Mouse (Mus musculus): ENCODE results near the gene Nit2. TPM values are rescaled to one million over a fixed set of nuclear protein-coding genes. Genes with fewer than 3 reads are reported as not detected.

The Nit2 gene
- polyA plus RNA-seq, 1 experiment from 2014 or later = 49.0 TPM

- H3K36me3 ChIP-seq (ENCODE audit: control insufficient read depth, insufficient read depth, low read length) = no peaks in the 10 kb centered on the region
- H3K9ac ChIP-seq (ENCODE audit: low read depth, low read length) = no peak overlapping the region
- 77% methylated on average over 4 of the region's 4 CpGs for WGBS
- H3K9me3 ChIP-seq (ENCODE audit: control insufficient read depth, low read length) = no peaks in the 10 kb centered on the region
- DNase-seq (ENCODE audit: low spot score) (no peak), ATAC-seq (ENCODE audit: low FRiP score) (no peak)
- no peak overlapping the region for H3K4me2 ChIP-seq (replicated peaks; ENCODE audit: low read depth, low read length)
- no peak overlapping the region for H3K4me3 ChIP-seq (ENCODE audit: low read depth, low read length)
- no peak overlapping the region for H3K27ac ChIP-seq (ENCODE audit: low read depth, low read length)
- no peaks in the 10 kb centered on the region for H3K27me3 ChIP-seq (ENCODE audit: control insufficient read depth, insufficient read depth, low read length)
- peaks cover 6% of the 10 kb centered on the region; the same call in 1 of the 2 replicates for H3K4me1 ChIP-seq (replicated peaks; ENCODE audit: control insufficient read depth, insufficient read depth, low read length)
Observed at GRCm38 (mm10) chr16:57126268-57126667, 40.9 kb downstream of the Nit2 start.

GRCm38 (mm10) chr16:57122682-57123445 lies 44.3 kb downstream of the Nit2 start:
- 71% methylated on average over 6 of the region's 6 CpGs for WGBS

GRCm38 (mm10) chr16:57121816-57122415 lies 45.2 kb downstream of the Nit2 start:
- ATAC-seq (ENCODE audit: low FRiP score) (no peak; the same call in none of the 2 replicates), DNase-seq (ENCODE audit: low spot score) (no peak)
- H3K27ac ChIP-seq (ENCODE audit: low read depth, low read length) = peak overlapping the region; percentile 79
- H3K9me3 ChIP-seq (ENCODE audit: control insufficient read depth, low read length) = no peaks in the 10 kb centered on the region
- H3K9ac ChIP-seq (ENCODE audit: low read depth, low read length) = peak overlapping the region; percentile 68
- H3K4me2 ChIP-seq (replicated peaks; ENCODE audit: low read depth, low read length) = peak overlapping the region; percentile 67
- peak overlapping the region; percentile 71 for H3K4me3 ChIP-seq (ENCODE audit: low read depth, low read length)
- H3K27me3 ChIP-seq (ENCODE audit: control insufficient read depth, insufficient read depth, low read length) = no peaks in the 10 kb centered on the region
- H3K4me1 ChIP-seq (replicated peaks; ENCODE audit: control insufficient read depth, insufficient read depth, low read length) = peaks cover 6% of the 10 kb centered on the region; the same call in 1 of the 2 replicates
- under 1% methylated on average over 57 of the region's 59 CpGs for WGBS
- no peaks in the 10 kb centered on the region for H3K36me3 ChIP-seq (ENCODE audit: control insufficient read depth, insufficient read depth, low read length)

More at GRCm38 (mm10) chr16:57122682-57123445, 44.3 kb downstream of the Nit2 start:
- no peaks in the 10 kb centered on the region for H3K9me3 ChIP-seq (ENCODE audit: control insufficient read depth, low read length)
- DNase-seq (ENCODE audit: low spot score) = no peak
- H3K4me1 ChIP-seq (replicated peaks; ENCODE audit: control insufficient read depth, insufficient read depth, low read length) = peaks cover 6% of the 10 kb centered on the region; the same call in 1 of the 2 replicates
- H3K4me2 ChIP-seq (replicated peaks; ENCODE audit: low read depth, low read length) = peak overlapping the region; percentile 67
- H3K27ac ChIP-seq (ENCODE audit: low read depth, low read length) = no peak overlapping the region
- peak overlapping the region; percentile 71 for H3K4me3 ChIP-seq (ENCODE audit: low read depth, low read length)
- H3K27me3 ChIP-seq (ENCODE audit: control insufficient read depth, insufficient read depth, low read length) = no peaks in the 10 kb centered on the region
- peak overlapping the region; percentile 68 for H3K9ac ChIP-seq (ENCODE audit: low read depth, low read length)
- no peaks in the 10 kb centered on the region for H3K36me3 ChIP-seq (ENCODE audit: control insufficient read depth, insufficient read depth, low read length)
- no peak for ATAC-seq (ENCODE audit: low FRiP score)

- no peaks in the 10 kb centered on the region for H3K9me3 ChIP-seq (ENCODE audit: control insufficient read depth, low read length)
- peaks cover 6% of the 10 kb centered on the region; the same call in 1 of the 2 replicates for H3K4me1 ChIP-seq (replicated peaks; ENCODE audit: control insufficient read depth, insufficient read depth, low read length)
- H3K9ac ChIP-seq (ENCODE audit: low read depth, low read length) = peak within 1 kb of the TSS; percentile 68
- no peaks in the 10 kb centered on the region for H3K36me3 ChIP-seq (ENCODE audit: control insufficient read depth, insufficient read depth, low read length)
- peak within 1 kb of the TSS; percentile 79 for H3K27ac ChIP-seq (ENCODE audit: low read depth, low read length)
- peak; percentile 100 for ATAC-seq (ENCODE audit: low FRiP score)
- no peaks in the 10 kb centered on the region for H3K27me3 ChIP-seq (ENCODE audit: control insufficient read depth, insufficient read depth, low read length)
- peak within 1 kb of the TSS; percentile 71 for H3K4me3 ChIP-seq (ENCODE audit: low read depth, low read length)
- WGBS = 1% methylated on average over 36 of the region's 37 CpGs
- peak within 1 kb of the TSS; percentile 67 for H3K4me2 ChIP-seq (replicated peaks; ENCODE audit: low read depth, low read length)
- DNase-seq (ENCODE audit: low spot score) = peak; percentile 94
Observed at GRCm38 (mm10) chr16:57120913-57121815, 46.0 kb downstream of the Nit2 start, which contains the start of gene Tomm70a. Gene Tomm70a (plus strand): TSS chr16:57121703.

GRCm38 (mm10) chr16:57117562-57117961 lies 49.6 kb downstream of the Nit2 start:
- 71% methylated on average over 2 of the region's 2 CpGs for WGBS
- DNase-seq (ENCODE audit: low spot score) = no peak
- Histone ChIP-seq H3K4me2 (replicated peaks; ENCODE audit: low read depth, low read length) (no peak overlapping the region), H3K36me3 (ENCODE audit: control insufficient read depth, insufficient read depth, low read length) (no peaks in the 10 kb centered on the region), H3K4me3 (ENCODE audit: low read depth, low read length) (no peak overlapping the region), H3K4me1 (replicated peaks; ENCODE audit: control insufficient read depth, insufficient read depth, low read length) (no peaks in the 10 kb centered on the region), H3K9me3 (ENCODE audit: control insufficient read depth, low read length) (no peaks in the 10 kb centered on the region), H3K9ac (ENCODE audit: low read depth, low read length) (no peak overlapping the region), H3K27ac (ENCODE audit: low read depth, low read length) (no peak overlapping the region), H3K27me3 (ENCODE audit: control insufficient read depth, insufficient read depth, low read length) (no peaks in the 10 kb centered on the region)
- no peak for ATAC-seq (ENCODE audit: low FRiP score)

- DNase-seq (ENCODE audit: low spot score) (no peak), ATAC-seq (ENCODE audit: low FRiP score) (no peak)
- Histone ChIP-seq H3K4me1 (replicated peaks; ENCODE audit: control insufficient read depth, insufficient read depth, low read length) (no peaks in the 10 kb centered on the region), H3K9ac (ENCODE audit: low read depth, low read length) (no peak overlapping the region), H3K27ac (ENCODE audit: low read depth, low read length) (no peak overlapping the region), H3K36me3 (ENCODE audit: control insufficient read depth, insufficient read depth, low read length) (no peaks in the 10 kb centered on the region), H3K27me3 (ENCODE audit: control insufficient read depth, insufficient read depth, low read length) (no peaks in the 10 kb centered on the region), H3K9me3 (ENCODE audit: control insufficient read depth, low read length) (no peaks in the 10 kb centered on the region), H3K4me2 (replicated peaks; ENCODE audit: low read depth, low read length) (no peak overlapping the region), H3K4me3 (ENCODE audit: low read depth, low read length) (no peak overlapping the region)
Observed at GRCm38 (mm10) chr16:57116066-57116465, 51.1 kb downstream of the Nit2 start.

Other genes with a start within 250 kb of the Nit2 start
- gene Lnp1, start 239.3 kb downstream of the Nit2 start, polyA plus RNA-seq (2014; fragmentation: Nextera tagmentation; extraction: Ambion mirVana) = not detected in 2 replicates
- not detected in 2 replicates for gene Tmem45a2, start 96.0 kb downstream of the Nit2 start, polyA plus RNA-seq (2014; fragmentation: Nextera tagmentation; extraction: Ambion mirVana)
- gene Tomm70a, start 45.6 kb downstream of the Nit2 start, polyA plus RNA-seq (2014; fragmentation: Nextera tagmentation; extraction: Ambion mirVana) = 62.3 and 74.3 TPM in 2 replicates
- gene Tbc1d23, start 64.2 kb upstream of the Nit2 start, polyA plus RNA-seq (2014; fragmentation: Nextera tagmentation; extraction: Ambion mirVana) = 26.7 and 33.7 TPM in 2 replicates
- 0.17 and 0.20 TPM in 2 replicates for gene Tmem30c, start 125.5 kb upstream of the Nit2 start, polyA plus RNA-seq (2014; fragmentation: Nextera tagmentation; extraction: Ambion mirVana)
- 9.7 and 11.8 TPM in 2 replicates for gene Filip1l, start 185.8 kb upstream of the Nit2 start, polyA plus RNA-seq (2014; fragmentation: Nextera tagmentation; extraction: Ambion mirVana)